Mouse (Mus musculus): Measurements from ENCODE around the gene Dolk.
A peak's percentile ranks its signal among the peaks of the same experiment; 100 is the strongest.

Dolk gene

GRCm38 (mm10) chr2:30286192-30287026 lies at the start of gene Dolk, which contains the start of gene Nup188:
Dolk (minus strand) TSS chr2:30286334.
Nup188 (plus strand) TSS chr2:30286397.
- peak; percentile 93 for DNase-seq

- DNase-seq: no peak
These were observed 49.2 kb upstream of the Dolk start for GRCm38 (mm10) chr2:30335324-30335723.

- no peak for DNase-seq
These were observed 42.7 kb upstream of the Dolk start for GRCm38 (mm10) chr2:30328791-30329190.

- no peak for DNase-seq
These were observed 41.1 kb upstream of the Dolk start for GRCm38 (mm10) chr2:30327276-30327675.

- DNase-seq: no peak
These were observed 39.2 kb upstream of the Dolk start for GRCm38 (mm10) chr2:30325296-30325695.

- DNase-seq: no peak
These were observed 37.0 kb upstream of the Dolk start for GRCm38 (mm10) chr2:30323111-30323510.

- no peak for DNase-seq
These were observed 33.1 kb upstream of the Dolk start for GRCm38 (mm10) chr2:30319260-30319659.

- peak; percentile 51 for DNase-seq
These were observed 30.8 kb upstream of the Dolk start for GRCm38 (mm10) chr2:30316955-30317354.

GRCm38 (mm10) chr2:30316136-30316535 lies 30.0 kb upstream of the Dolk start:
- DNase-seq: no peak

GRCm38 (mm10) chr2:30311481-30311880 lies 25.3 kb upstream of the Dolk start:
- no peak for DNase-seq

- DNase-seq: no peak
These were observed 23.2 kb upstream of the Dolk start for GRCm38 (mm10) chr2:30309351-30309750.

GRCm38 (mm10) chr2:30306087-30306486 lies 20.0 kb upstream of the Dolk start:
- no peak for DNase-seq

GRCm38 (mm10) chr2:30299966-30300365 lies 13.8 kb upstream of the Dolk start:
- no peak for DNase-seq

GRCm38 (mm10) chr2:30299525-30299924 lies 13.4 kb upstream of the Dolk start:
- DNase-seq: no peak

GRCm38 (mm10) chr2:30287027-30287373 lies 866 bp upstream of the Dolk start:
- no peak for DNase-seq

GRCm38 (mm10) chr2:30285416-30286181 lies 535 bp downstream of the Dolk start:
- DNase-seq: no peak

- no peak for DNase-seq
These were observed 1.1 kb downstream of the Dolk start for GRCm38 (mm10) chr2:30285004-30285403.

GRCm38 (mm10) chr2:30283193-30283592 lies 2.9 kb downstream of the Dolk start:
- no peak for DNase-seq

- DNase-seq: no peak
These were observed 4.5 kb downstream of the Dolk start for GRCm38 (mm10) chr2:30281651-30282050.

- no peak for DNase-seq
These were observed 5.4 kb downstream of the Dolk start, which contains the start of gene Gm28038 for GRCm38 (mm10) chr2:30280743-30281142. Gm28038 (plus strand) TSS chr2:30281043.

GRCm38 (mm10) chr2:30270134-30270533 lies 16.0 kb downstream of the Dolk start:
- peak; percentile 87 for DNase-seq

- DNase-seq: peak; percentile 20
These were observed 16.7 kb downstream of the Dolk start for GRCm38 (mm10) chr2:30269241-30269990.

GRCm38 (mm10) chr2:30268371-30268770 lies 17.8 kb downstream of the Dolk start:
- DNase-seq: no peak

Data from layer of hippocampus, adult 9-11 months (tissue).